Mouse (Mus musculus) layer of hippocampus, adult 6 months (tissue): ENCODE measurements around the gene Zfp788. TPM values are rescaled to one million over a fixed set of nuclear protein-coding genes. Genes with fewer than 3 reads are reported as not detected.

Source experiments
- long read RNA-seq, 2 experiments: library from polyadenylated mRNA; unstranded; transcript quantifications; one replicate each; pipeline ENCODE4 v2.0.0; 2019 to 2020
- polyA plus RNA-seq: library from polyadenylated mRNA; unstranded; fragments of <200 nt; fragmentation: Nextera tagmentation; gene quantifications from 2 replicates; pipeline ENCODE4 v1.2.3, GENCODE M21; 2021

Zfp788 gene
- 9.0 and 9.7 TPM in 2 replicates for polyA plus RNA-seq
- long read RNA-seq, experiment 1, partial matches to known transcripts = 0 of 11 reads
- long read RNA-seq, experiment 1, other reads (novel, unspliced or antisense) = 6 of 11 reads
- long read RNA-seq, experiment 2, transcript Zfp788-201 (4 exons, 3,058 nt) = major isoform, 16 of 65 reads
- long read RNA-seq, experiment 2, partial matches to known transcripts = 4 of 65 reads
- long read RNA-seq, experiment 2, other reads (novel, unspliced or antisense) = 38 of 65 reads

GRCm38 (mm10) chr7:41632409-41633220, at the start of gene Zfp788:
Zfp788 (plus strand) TSS chr7:41633203.

GRCm38 (mm10) chr7:41599034-41599813, 33.8 kb upstream of the Zfp788 start, which contains the start of gene 2610021A01Rik:
2610021A01Rik (plus strand) TSS chr7:41599230.

Other genes starting within 250 kb of the Zfp788 start
- gene AI987944, start 239.8 kb upstream of the Zfp788 start, polyA plus RNA-seq = 8.8 and 11.4 TPM in 2 replicates
- gene Vmn2r57, start 184.5 kb upstream of the Zfp788 start, polyA plus RNA-seq = 0.78 and 0.87 TPM in 2 replicates
- gene Gm20449, start 133.8 kb upstream of the Zfp788 start, polyA plus RNA-seq = 0.19 and 0.20 TPM in 2 replicates
- gene AW146154, start 133.3 kb upstream of the Zfp788 start, polyA plus RNA-seq = 6.4 and 8.0 TPM in 2 replicates
- gene Gm6871, start 59.5 kb upstream of the Zfp788 start, polyA plus RNA-seq = not detected in 2 replicates
- gene 2610021A01Rik, start 34.0 kb upstream of the Zfp788 start, polyA plus RNA-seq = 9.1 and 9.4 TPM in 2 replicates
- not detected in 2 replicates for gene Vmn2r58, start 239.5 kb downstream of the Zfp788 start, polyA plus RNA-seq